Mouse (Mus musculus): ENCODE results near the gene Cacna2d2.

DNA sequence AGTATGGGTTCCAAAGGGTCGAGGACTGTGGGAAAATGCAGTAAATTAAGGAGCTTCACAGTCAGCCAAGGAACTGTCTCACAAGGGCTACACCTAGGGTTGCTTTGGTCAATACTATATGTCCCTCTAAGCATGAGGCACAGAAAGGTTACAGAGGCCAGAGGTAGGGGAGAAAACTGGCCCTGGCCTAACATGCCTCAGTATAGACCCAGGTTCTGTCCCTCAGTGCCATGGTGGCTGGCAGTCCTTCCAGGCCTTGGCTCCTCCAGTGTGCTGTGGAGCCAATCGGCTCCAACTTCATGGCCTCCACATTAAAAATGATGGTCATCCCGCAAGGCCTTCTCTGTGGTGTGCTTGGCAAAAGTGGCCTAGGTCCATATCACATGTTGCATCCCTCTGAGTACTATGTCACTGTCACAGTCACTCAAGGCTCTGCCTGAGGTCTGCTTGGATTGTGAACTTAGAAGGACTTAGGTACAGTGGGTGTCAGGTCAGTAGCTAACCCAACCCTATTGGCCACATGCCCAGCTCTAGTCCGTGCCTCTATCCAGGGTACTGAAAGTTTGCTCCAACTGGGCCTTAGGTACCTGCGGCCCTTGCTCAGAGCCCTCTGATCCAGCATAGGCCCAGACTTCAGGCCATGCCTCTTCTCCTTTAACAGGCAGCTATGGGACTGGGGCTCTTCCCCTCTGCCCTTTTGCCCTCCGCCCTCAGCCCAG is 87.3 kb downstream of the Cacna2d2 start:
- TF ChIP-seq CTCF (IDR thresholded peaks at IDR 0.05; ENCODE audit: low read depth) (no peak), EP300 (optimal IDR thresholded peaks at IDR 0.05) (no peak)

Measured in stomach, postnatal 0 days (tissue).